Mouse (Mus musculus): ENCODE data around the gene Faap100. TPM values are rescaled to one million over a fixed set of nuclear protein-coding genes. Genes with fewer than 3 reads are reported as not detected.

Faap100 gene
- total RNA-seq (2014; fragmentation: Nextera tagmentation) = 12.0 and 13.6 TPM in 2 replicates
- 5.2 and 6.2 TPM in 2 replicates for total RNA-seq (2017)
- 29.7 and 30.6 TPM in 2 replicates for polyA plus RNA-seq (2012)

DNA sequence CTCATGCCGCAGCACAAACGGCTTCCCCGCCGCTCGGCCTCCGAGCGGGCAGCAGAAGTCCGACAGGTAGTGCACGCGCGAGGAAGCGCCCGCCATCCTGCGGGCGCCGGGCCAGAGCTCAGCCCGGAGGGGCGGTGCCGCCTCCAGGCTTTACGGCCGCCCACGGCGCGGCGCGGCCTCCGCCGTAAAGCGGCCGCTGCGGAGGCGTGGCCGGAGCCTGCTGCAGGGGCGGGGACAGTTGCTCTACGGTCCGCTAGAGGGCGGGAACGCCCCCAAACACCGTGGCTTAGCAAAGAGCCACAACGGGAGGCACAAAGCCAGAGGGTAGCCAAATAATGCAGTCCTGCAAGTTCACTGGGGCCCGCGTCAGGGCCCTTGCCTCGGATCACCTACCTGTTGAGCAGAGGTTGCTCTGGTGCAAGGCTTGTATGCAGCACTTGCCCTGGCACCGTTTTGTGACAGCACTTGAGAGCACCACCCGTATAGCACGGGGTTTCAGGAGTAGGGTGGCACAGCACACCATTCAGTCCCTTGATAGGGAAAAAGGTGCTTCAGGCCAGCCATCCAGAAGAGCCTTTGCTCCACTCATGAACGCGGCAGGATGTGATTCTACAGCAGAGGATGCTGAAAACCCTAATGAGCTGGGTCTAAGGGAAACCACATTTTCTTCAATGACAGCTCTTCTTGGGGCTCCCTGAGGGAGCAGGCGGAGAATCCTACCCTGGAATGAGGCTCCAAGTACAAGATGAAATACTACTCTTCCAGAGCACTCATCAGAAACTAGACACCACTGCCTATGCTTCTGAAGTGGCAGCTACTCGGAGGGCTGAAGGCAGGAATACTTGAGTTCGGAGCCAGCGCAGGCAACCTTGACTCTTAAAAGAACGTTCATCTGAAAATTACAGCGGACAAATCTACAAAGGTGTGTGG lies at the start of gene Faap100:
Gene Faap100, minus strand, starts transcription at position 154 of the 930 bp plus-strand sequence.
- Histone ChIP-seq H3K4me3 (ENCODE audit: low read depth, low read length) (peak within 1 kb of the TSS; percentile 86), H3K36me3 (replicated peaks) (peaks cover 89% of the 10 kb centered on the region), H3K4me1 (ENCODE audit: insufficient read depth, low read depth, low read length) (peaks cover 69% of the 10 kb centered on the region), H3K27me3 (ENCODE audit: insufficient read depth, low read length) (no peaks in the 10 kb centered on the region; the same call in 1 of the 2 replicates), H3K9me3 (replicated peaks) (no peaks in the 10 kb centered on the region)
- ATAC-seq (ENCODE audit: extremely low read depth, insufficient number of reproducible peaks, low FRiP score, poor library complexity, severe bottlenecking) (peak; percentile 80), DNase-seq (ENCODE audit: low spot score) (peak; percentile 88)
- TF ChIP-seq POLR2AphosphoS5 (IDR thresholded peaks at IDR 0.05; ENCODE audit: insufficient replicate concordance, low read depth, low read length) (no peak; the same call in 1 of the 2 replicates), GATA2 (IDR thresholded peaks at IDR 0.05; ENCODE audit: borderline replicate concordance, low read depth, low read length) (no peak), CTCF (IDR thresholded peaks at IDR 0.05; ENCODE audit: low read depth, low read length) (0 out of 2 replicates have a peak, but pooled peaks have one; percentile 10), TAL1 (conservative IDR thresholded peaks at IDR 0.05; ENCODE audit: low read depth, low read length) (no peak)

DNA sequence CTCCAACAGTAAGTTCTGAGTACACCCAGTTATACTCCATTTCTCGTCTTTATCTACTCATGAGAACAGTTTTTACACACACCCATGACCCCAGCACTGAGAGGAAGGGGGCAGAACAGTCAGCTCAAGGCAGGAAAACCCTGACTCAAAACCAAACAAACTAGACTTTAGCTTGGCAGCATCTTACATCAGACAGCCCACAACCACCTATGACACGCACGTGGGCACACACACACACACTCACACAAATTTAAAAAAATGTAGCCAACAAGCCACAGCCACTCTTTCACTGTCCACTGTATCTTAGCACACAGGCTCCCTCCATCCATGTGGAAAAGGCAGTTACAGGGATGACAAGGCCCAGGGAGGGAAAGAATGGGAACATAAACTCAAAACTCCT lies 48.2 kb upstream of the Faap100 start:
- no peaks in the 10 kb centered on the region; the same call in 1 of the 2 replicates for H3K4me1 ChIP-seq (ENCODE audit: insufficient read depth, low read depth, low read length)
- H3K4me3 ChIP-seq (ENCODE audit: low read depth, low read length) = no peak overlapping the region
- H3K27me3 ChIP-seq (ENCODE audit: insufficient read depth, low read length) = no peaks in the 10 kb centered on the region
- DNase-seq (ENCODE audit: low spot score) (no peak), ATAC-seq (ENCODE audit: extremely low read depth, insufficient number of reproducible peaks, low FRiP score, poor library complexity, severe bottlenecking) (no peak)
- peaks cover 95% of the 10 kb centered on the region for H3K36me3 ChIP-seq (replicated peaks)
- no peaks in the 10 kb centered on the region for H3K9me3 ChIP-seq (replicated peaks)
- TF ChIP-seq CTCF (IDR thresholded peaks at IDR 0.05; ENCODE audit: low read depth, low read length) = no peak
- no peak for TF ChIP-seq TAL1 (conservative IDR thresholded peaks at IDR 0.05; ENCODE audit: low read depth, low read length)
- TF ChIP-seq GATA1 (IDR thresholded peaks at IDR 0.05; ENCODE audit: borderline replicate concordance, low read length) = no peak
- TF ChIP-seq POLR2AphosphoS5 (IDR thresholded peaks at IDR 0.05; ENCODE audit: insufficient replicate concordance, low read depth, low read length) = no peak
- TF ChIP-seq GATA2 (IDR thresholded peaks at IDR 0.05; ENCODE audit: borderline replicate concordance, low read depth, low read length) = no peak

DNA sequence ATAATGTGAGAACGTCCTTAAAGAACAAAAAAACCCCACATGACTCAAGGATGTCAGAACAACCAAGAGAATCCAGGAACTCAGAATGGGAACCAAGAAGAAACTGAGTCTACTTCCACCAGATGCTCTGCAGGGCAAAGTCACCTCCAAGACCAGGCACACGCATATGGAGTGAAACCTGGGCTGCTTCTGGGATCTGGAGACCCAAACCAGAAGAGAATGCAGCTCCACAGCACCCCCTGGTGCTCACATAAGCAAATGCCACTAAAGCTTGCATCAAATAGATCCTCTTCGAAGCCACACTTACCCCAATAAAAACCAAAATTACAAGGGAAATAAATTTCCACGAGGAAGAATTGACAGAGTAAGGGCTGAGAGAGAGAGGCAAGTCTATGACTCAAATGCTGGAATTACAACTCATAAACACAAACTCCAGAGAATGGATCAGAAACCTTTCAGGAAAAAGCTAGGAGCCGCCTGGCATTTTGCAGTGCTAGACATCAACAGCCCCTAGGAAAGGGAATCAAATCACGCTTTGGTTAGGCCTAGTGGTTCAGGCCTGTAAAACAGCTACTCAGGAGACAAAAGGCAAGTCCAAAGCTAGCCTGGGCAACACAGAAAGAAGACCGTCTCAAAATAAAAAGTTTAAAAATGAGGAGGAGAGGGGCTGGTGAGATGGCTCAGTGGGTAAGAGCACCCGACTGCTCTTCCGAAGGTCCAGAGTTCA lies 45.2 kb upstream of the Faap100 start:
- no peak for DNase-seq (ENCODE audit: low spot score)
- no peaks in the 10 kb centered on the region for H3K27me3 ChIP-seq (ENCODE audit: insufficient read depth, low read length)
- TF ChIP-seq GATA1 (IDR thresholded peaks at IDR 0.05; ENCODE audit: borderline replicate concordance, low read length) (no peak), CTCF (IDR thresholded peaks at IDR 0.05; ENCODE audit: low read depth, low read length) (peak; percentile 73), TAL1 (conservative IDR thresholded peaks at IDR 0.05; ENCODE audit: low read depth, low read length) (no peak), GATA2 (IDR thresholded peaks at IDR 0.05; ENCODE audit: borderline replicate concordance, low read depth, low read length) (no peak), POLR2AphosphoS5 (IDR thresholded peaks at IDR 0.05; ENCODE audit: insufficient replicate concordance, low read depth, low read length) (no peak)
- peaks cover 95% of the 10 kb centered on the region for H3K36me3 ChIP-seq (replicated peaks)
- H3K4me1 ChIP-seq (ENCODE audit: insufficient read depth, low read depth, low read length) = no peaks in the 10 kb centered on the region; the same call in 1 of the 2 replicates
- H3K4me3 ChIP-seq (ENCODE audit: low read depth, low read length) = no peak overlapping the region
- no peaks in the 10 kb centered on the region for H3K9me3 ChIP-seq (replicated peaks)
- ATAC-seq (ENCODE audit: extremely low read depth, insufficient number of reproducible peaks, low FRiP score, poor library complexity, severe bottlenecking) = no peak

DNA sequence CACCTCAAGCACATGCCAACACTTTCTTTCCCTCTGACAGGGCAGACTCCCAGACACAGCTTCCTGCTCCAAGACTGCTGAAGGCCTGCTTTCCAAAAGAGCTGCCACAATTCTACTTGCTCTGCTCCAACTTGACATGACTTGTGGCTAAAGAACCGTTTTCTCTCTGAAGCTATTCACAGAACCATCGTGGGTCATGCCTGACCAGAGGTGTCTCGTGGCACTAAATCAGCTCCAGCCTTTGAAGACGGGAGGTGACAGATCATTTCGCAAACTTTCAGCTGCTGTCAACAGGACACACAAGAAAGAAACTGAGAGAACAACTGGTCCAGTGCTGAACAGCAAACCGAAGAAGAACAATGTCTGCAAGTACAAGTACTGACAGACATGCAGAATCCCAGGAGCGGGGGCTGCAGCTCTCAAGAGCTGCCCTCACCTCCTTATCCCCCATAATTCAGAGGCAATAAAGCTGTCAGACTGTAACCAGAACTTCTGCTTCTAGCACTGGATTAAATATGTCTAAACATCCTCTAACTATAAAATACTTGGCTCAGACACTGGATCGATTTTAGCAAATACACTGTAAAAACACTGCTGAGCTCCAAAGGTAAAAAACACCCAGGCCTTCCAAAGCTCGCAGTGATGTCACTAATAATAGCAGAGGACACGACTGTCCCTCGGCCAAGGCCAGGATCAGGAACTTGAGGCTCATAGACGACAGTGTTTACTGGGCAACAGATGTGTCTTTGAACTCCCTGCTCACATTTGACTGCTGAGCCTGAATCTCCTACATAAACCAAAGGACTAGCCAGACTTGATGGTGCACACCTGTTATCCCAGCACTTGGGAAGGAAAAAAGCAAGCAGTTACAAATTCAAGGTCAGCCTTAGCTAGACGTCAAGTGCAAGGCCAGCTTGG lies 44.3 kb upstream of the Faap100 start:
- Histone ChIP-seq H3K27me3 (ENCODE audit: insufficient read depth, low read length) (no peaks in the 10 kb centered on the region), H3K9me3 (replicated peaks) (no peaks in the 10 kb centered on the region), H3K4me1 (ENCODE audit: insufficient read depth, low read depth, low read length) (no peaks in the 10 kb centered on the region; the same call in 1 of the 2 replicates), H3K36me3 (replicated peaks) (peaks cover 95% of the 10 kb centered on the region), H3K4me3 (ENCODE audit: low read depth, low read length) (no peak overlapping the region)
- DNase-seq (ENCODE audit: low spot score) (no peak), ATAC-seq (ENCODE audit: extremely low read depth, insufficient number of reproducible peaks, low FRiP score, poor library complexity, severe bottlenecking) (no peak)
- TF ChIP-seq POLR2AphosphoS5 (IDR thresholded peaks at IDR 0.05; ENCODE audit: insufficient replicate concordance, low read depth, low read length) = no peak

DNA sequence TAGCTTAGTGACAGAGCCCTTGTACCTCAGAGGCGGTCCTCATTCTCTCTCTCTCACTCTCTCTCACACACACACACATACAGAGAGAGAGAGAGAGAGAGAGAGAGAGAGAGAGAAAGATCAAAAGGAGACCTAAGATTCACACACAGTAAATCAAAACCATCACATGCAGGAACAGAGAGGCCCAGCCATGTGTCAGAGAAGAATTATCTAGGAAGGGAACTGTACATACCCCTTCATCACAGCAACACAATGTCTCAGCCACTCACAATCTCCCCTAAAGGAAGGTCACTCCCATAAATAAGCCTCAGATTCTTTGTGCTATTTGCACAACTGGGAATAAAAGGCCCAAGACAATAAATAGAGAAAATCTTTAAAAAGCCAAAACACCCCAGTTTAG lies 40.0 kb upstream of the Faap100 start:
- Histone ChIP-seq H3K4me3 (ENCODE audit: low read depth, low read length) (no peak overlapping the region), H3K27me3 (ENCODE audit: insufficient read depth, low read length) (no peaks in the 10 kb centered on the region), H3K4me1 (ENCODE audit: insufficient read depth, low read depth, low read length) (peaks cover 2% of the 10 kb centered on the region; the same call in 1 of the 2 replicates), H3K36me3 (replicated peaks) (peaks cover 93% of the 10 kb centered on the region), H3K9me3 (replicated peaks) (no peaks in the 10 kb centered on the region)
- TF ChIP-seq CTCF (IDR thresholded peaks at IDR 0.05; ENCODE audit: low read depth, low read length) (no peak), TAL1 (conservative IDR thresholded peaks at IDR 0.05; ENCODE audit: low read depth, low read length) (no peak), GATA1 (IDR thresholded peaks at IDR 0.05; ENCODE audit: borderline replicate concordance, low read length) (no peak), POLR2AphosphoS5 (IDR thresholded peaks at IDR 0.05; ENCODE audit: insufficient replicate concordance, low read depth, low read length) (no peak), GATA2 (IDR thresholded peaks at IDR 0.05; ENCODE audit: borderline replicate concordance, low read depth, low read length) (no peak)
- ATAC-seq (ENCODE audit: extremely low read depth, insufficient number of reproducible peaks, low FRiP score, poor library complexity, severe bottlenecking) (no peak), DNase-seq (ENCODE audit: low spot score) (no peak)
